Mouse (Mus musculus) limb, embryonic 11.5 days (tissue): ENCODE measurements around the gene 6430548M08Rik. TPM values are rescaled to one million over a fixed set of nuclear protein-coding genes. Genes with fewer than 3 reads are reported as not detected.

Experiments
- ATAC-seq: fragments of 200-750 bp; cut with Nextera tagmentation; 2 replicates; pipeline ENCODE4 v1.8.0; 2017; ENCODE audit warnings: low read depth; ENCODE audit not compliant: insufficient number of reproducible peaks, low FRiP score, low TSS enrichment
- DNase-seq: peaks from one replicate; pipeline ENCODE4 v3.0.0-alpha.2; 2015; ENCODE audit warnings: low spot score
- H3K27ac ChIP-seq: fragments of 300-500 bp; sonication (generic); replicated peaks from 2 replicates; pipeline ENCODE4 v1.5.1; 2014; ENCODE audit warnings: low read depth, mild to moderate bottlenecking, low read length
- H3K27me3 ChIP-seq: fragments of 300-500 bp; sonication (generic); 2 replicates; pipeline ENCODE4 v1.6.1; 2014; ENCODE audit warnings: mild to moderate bottlenecking, low read length, mixed read lengths; ENCODE audit not compliant: control insufficient read depth, insufficient read depth
- H3K36me3 ChIP-seq: fragments of 300-500 bp; sonication (generic); 2 replicates; pipeline ENCODE4 v1.6.1; 2014; ENCODE audit warnings: mild to moderate bottlenecking, low read length, moderate library complexity, mixed read lengths; ENCODE audit not compliant: control insufficient read depth, insufficient read depth
- H3K4me1 ChIP-seq: fragments of 300-500 bp; sonication (generic); 2 replicates; pipeline ENCODE4 v1.6.1; 2014; ENCODE audit warnings: low read length, mixed read lengths; ENCODE audit not compliant: control insufficient read depth, insufficient read depth
- H3K4me2 ChIP-seq: fragments of 300-500 bp; sonication (generic); 2 replicates; pipeline ENCODE4 v1.6.1; 2014; ENCODE audit warnings: low read depth, mild to moderate bottlenecking, moderate library complexity; ENCODE audit not compliant: severe bottlenecking
- H3K4me3 ChIP-seq: fragments of 300-500 bp; sonication (generic); 2 replicates; pipeline ENCODE4 v1.5.1; 2014; ENCODE audit warnings: low read depth, low read length
- H3K9ac ChIP-seq: fragments of 300-500 bp; sonication (generic); 2 replicates; pipeline ENCODE4 v1.6.1; 2014; ENCODE audit warnings: mild to moderate bottlenecking, low read length
- H3K9me3 ChIP-seq: fragments of 300-500 bp; sonication (generic); 2 replicates; pipeline ENCODE4 v1.6.1; 2016; ENCODE audit warnings: low read length; ENCODE audit not compliant: control insufficient read depth
- WGBS: fragments of 180-500 bp; shearing (Covaris S2); extraction: QIAGEN DNeasy Blood & Tissue Kit; methylation state at CpG from one replicate; pipeline ENCODE4 v1.1.7; 2014; 5-methylcytosine and 5-hydroxymethylcytosine counted together
- polyA plus RNA-seq: library from polyadenylated mRNA; unstranded; fragments of >200 nt; fragmentation: Nextera tagmentation; extraction: Ambion mirVana; gene quantifications from 2 replicates; pipeline ENCODE4 v1.2.1, GENCODE M21; 2014

Gene 6430548M08Rik
- polyA plus RNA-seq, 1 experiment from 2014 or later = 1.8 TPM

- DNase-seq (peak; percentile 59), ATAC-seq (no peak)
- H3K9me3 ChIP-seq = no peaks in the 10 kb centered on the region
- H3K36me3 ChIP-seq = no peaks in the 10 kb centered on the region
- WGBS = 10% methylated on average over 4 of the region's 4 CpGs
- H3K9ac ChIP-seq = no peak overlapping the region
- no peak overlapping the region for H3K4me2 ChIP-seq
- no peak overlapping the region for H3K4me3 ChIP-seq
- H3K4me1 ChIP-seq = peaks cover 41% of the 10 kb centered on the region
- no peak overlapping the region for H3K27ac ChIP-seq
- H3K27me3 ChIP-seq = no peaks in the 10 kb centered on the region
Measured at GRCm38 (mm10) chr8:120211345-120211744, 97.4 kb downstream of the 6430548M08Rik start.

DNA sequence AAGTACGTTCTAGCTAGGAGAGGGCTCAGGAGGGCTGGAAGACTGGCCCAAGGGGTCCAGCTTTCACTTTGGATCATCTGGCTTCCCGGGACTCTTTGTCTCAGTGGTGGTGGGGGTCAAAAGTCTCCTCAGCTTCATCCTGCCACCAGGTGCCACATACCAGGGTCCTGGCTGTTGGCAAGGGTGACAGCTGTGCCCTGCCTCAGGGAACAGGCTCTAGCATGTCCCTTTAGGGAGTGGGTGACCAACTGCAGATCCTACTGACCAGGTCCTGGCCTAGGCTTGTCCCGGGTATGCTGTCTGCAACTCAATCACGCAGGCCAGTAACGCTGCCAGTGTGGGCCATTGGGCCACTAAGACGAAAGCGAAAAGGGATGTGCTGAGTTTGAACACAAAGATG is 98.6 kb downstream of the 6430548M08Rik start:
- DNase-seq = no peak
- H3K4me3 ChIP-seq = no peak overlapping the region
- H3K27ac ChIP-seq = no peak overlapping the region
- no peak overlapping the region for H3K9ac ChIP-seq
- no peak for ATAC-seq
- no peak overlapping the region for H3K4me2 ChIP-seq
- H3K9me3 ChIP-seq = no peaks in the 10 kb centered on the region
- H3K4me1 ChIP-seq = peaks cover 52% of the 10 kb centered on the region
- H3K27me3 ChIP-seq = no peaks in the 10 kb centered on the region
- H3K36me3 ChIP-seq = no peaks in the 10 kb centered on the region
- 83% methylated on average over 7 of the region's 7 CpGs for WGBS

DNA sequence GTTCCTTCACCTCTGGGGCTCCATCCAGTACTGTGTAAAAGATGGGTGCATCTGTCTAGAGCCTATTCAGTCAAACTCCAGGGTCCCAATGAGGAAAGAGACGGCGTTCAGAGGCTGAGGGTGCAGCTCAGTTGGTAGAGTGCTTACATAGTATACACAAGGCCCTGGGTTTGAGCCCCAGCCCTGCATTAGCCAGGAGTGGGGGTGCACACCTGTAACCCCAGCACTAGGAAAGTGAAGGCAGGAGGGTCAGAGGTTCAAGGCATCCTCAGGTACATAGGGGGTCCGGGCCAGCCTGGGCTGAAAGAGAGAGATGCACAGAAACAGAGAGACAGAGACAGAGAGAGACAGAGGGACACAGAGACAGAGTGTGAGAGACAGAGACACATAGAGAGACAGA is 99.3 kb downstream of the 6430548M08Rik start:
- no peaks in the 10 kb centered on the region for H3K9me3 ChIP-seq
- H3K27ac ChIP-seq = no peak overlapping the region
- no peak for DNase-seq
- H3K9ac ChIP-seq = no peak overlapping the region
- H3K4me2 ChIP-seq = no peak overlapping the region
- ATAC-seq = no peak
- no peaks in the 10 kb centered on the region for H3K36me3 ChIP-seq
- H3K4me3 ChIP-seq = no peak overlapping the region
- WGBS = 90% methylated on average over 3 of the region's 3 CpGs
- H3K4me1 ChIP-seq = peaks cover 52% of the 10 kb centered on the region
- no peaks in the 10 kb centered on the region for H3K27me3 ChIP-seq

GRCm38 (mm10) chr8:120213939-120214338 is 100.0 kb downstream of the 6430548M08Rik start:
- Histone ChIP-seq H3K9ac (no peak overlapping the region), H3K27ac (no peak overlapping the region), H3K4me3 (no peak overlapping the region), H3K27me3 (no peaks in the 10 kb centered on the region), H3K4me1 (peaks cover 50% of the 10 kb centered on the region), H3K36me3 (no peaks in the 10 kb centered on the region), H3K9me3 (no peaks in the 10 kb centered on the region), H3K4me2 (no peak overlapping the region)
- 74% methylated on average over 5 of the region's 5 CpGs for WGBS
- DNase-seq (no peak), ATAC-seq (no peak)

Other genes starting within 250 kb of the 6430548M08Rik start
- 162 and 173 TPM in 2 replicates for gene Usp10, start 203.8 kb upstream of the 6430548M08Rik start, polyA plus RNA-seq
- gene Gm20388, start 203.3 kb upstream of the 6430548M08Rik start, polyA plus RNA-seq = not detected in 2 replicates
- gene Crispld2, start 121.7 kb upstream of the 6430548M08Rik start, polyA plus RNA-seq = 2.7 and 3.1 TPM in 2 replicates
- gene Zdhhc7, start 12.7 kb upstream of the 6430548M08Rik start, polyA plus RNA-seq = 22.7 and 24.6 TPM in 2 replicates
- 0.16 and 0.27 TPM in 2 replicates for gene Fam92b, start 63.3 kb downstream of the 6430548M08Rik start, polyA plus RNA-seq
- gene Gse1, start 114.3 kb downstream of the 6430548M08Rik start, polyA plus RNA-seq = 6.6 and 8.2 TPM in 2 replicates